Mouse (Mus musculus): ENCODE measurements around the gene Kcnk16. TPM values are rescaled to one million over a fixed set of nuclear protein-coding genes. Genes with fewer than 3 reads are reported as not detected.

The Kcnk16 gene
- total and polyA plus RNA-seq, 3 experiments = not detected

DNA sequence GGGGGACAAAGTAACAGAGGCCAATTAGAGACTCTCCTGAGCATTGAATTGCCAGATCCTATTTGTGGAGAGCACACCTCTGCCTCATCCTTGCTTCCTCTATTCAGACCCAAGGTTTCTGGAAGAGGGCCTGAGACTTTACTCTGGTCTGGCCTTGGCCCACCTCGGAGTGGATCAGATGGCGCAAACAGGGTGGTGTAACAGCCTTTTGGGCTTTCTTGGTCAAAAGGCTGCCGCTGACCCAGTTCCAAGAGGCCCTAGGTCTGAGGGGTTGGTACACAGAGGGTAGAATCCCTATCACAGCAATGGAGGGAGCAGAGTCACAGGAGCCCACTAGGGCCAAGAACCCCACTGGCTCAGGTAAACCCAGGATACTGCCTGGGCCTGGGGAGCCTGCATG, 21.0 kb downstream of the Kcnk16 start:
- no peak overlapping the region for H3K27ac ChIP-seq (ENCODE audit: control insufficient read depth, low read depth, low read length)

DNA sequence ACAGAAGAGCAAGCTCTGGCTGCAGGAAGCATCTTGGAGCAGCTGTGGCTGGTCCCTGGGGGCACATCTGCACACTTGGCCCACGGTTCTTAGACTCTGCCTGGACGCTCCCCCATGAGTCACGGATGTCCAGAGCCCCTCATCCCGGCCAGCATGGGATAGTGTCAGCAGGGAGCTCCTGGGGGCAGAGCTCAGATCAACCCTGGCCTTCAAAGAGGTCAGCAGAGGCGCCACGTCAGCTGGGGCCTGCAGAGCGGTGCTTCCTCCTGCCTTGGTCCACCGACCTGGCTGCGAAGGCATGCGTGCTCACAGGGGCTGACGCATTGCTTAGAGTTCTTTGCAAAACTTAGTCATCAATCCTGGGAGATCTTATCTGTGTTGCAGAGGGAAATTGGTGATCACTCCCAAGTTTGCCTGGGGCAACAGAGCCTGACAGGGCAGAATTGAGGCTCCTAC, 22.2 kb downstream of the Kcnk16 start:
- Histone ChIP-seq H3K27ac (ENCODE audit: control insufficient read depth, low read depth, low read length) (no peak overlapping the region), H3K4me3 (ENCODE audit: control insufficient read depth in 1 of 2, insufficient read depth in 1 of 2, low read depth in 2 of 2, low read length in 2 of 2) (no peak overlapping the region), H3K79me2 (ENCODE audit: control insufficient read depth, insufficient read depth, low read length, poor library complexity) (no peaks in the 10 kb centered on the region), H3K9me3 (replicated peaks; ENCODE audit: insufficient read depth, low read length) (no peaks in the 10 kb centered on the region), H3K36me3 (ENCODE audit: control insufficient read depth in 1 of 2, insufficient read depth in 2 of 2, low read length in 2 of 2) (no peaks in the 10 kb centered on the region), H3K27me3 (ENCODE audit: control insufficient read depth in 1 of 2, insufficient read depth in 2 of 2, low read length in 2 of 2) (peaks cover 0 to 7% of the 10 kb centered on the region in 2 experiments; a peak in 3 of 4 replicates), H3K9ac (ENCODE audit: control insufficient read depth, low read depth, low read length, poor library complexity, severe bottlenecking) (no peak overlapping the region), H3K4me1 (ENCODE audit: control insufficient read depth in 1 of 2, insufficient read depth in 2 of 2, low read length in 2 of 2) (no peaks in the 10 kb centered on the region)
- DNase-seq (ENCODE audit: low read depth, low spot score) = no peak
- TF ChIP-seq ZMIZ1 (IDR thresholded peaks at IDR 0.05; ENCODE audit: low read depth, low read length) = no peak
- TF ChIP-seq TCF12 (IDR thresholded peaks at IDR 0.05; ENCODE audit: low read depth, low read length) = no peak
- no peak for TF ChIP-seq MAZ (IDR thresholded peaks at IDR 0.05; ENCODE audit: low read depth, low read length)
- no peak for TF ChIP-seq USF1 (IDR thresholded peaks at IDR 0.05; ENCODE audit: low read depth, low read length)
- TF ChIP-seq CHD2 (IDR thresholded peaks at IDR 0.05; ENCODE audit: low read length) = no peak
- TF ChIP-seq BHLHE40 (IDR thresholded peaks at IDR 0.05; ENCODE audit: borderline replicate concordance, low read depth, low read length) = no peak
- no peak for TF ChIP-seq CHD1 (IDR thresholded peaks at IDR 0.05; ENCODE audit: low read depth, low read length)
- TF ChIP-seq GABPA (IDR thresholded peaks at IDR 0.05; ENCODE audit: low read depth, low read length) = no peak
- no peak for TF ChIP-seq TAL1 (IDR thresholded peaks at IDR 0.05; ENCODE audit: low read length)
- TF ChIP-seq NRF1 (IDR thresholded peaks at IDR 0.05; ENCODE audit: insufficient read depth, low read depth, low read length, poor library complexity, severe bottlenecking) = no peak
- TF ChIP-seq CTCF (IDR thresholded peaks at IDR 0.05 in 2 of 3, conservative IDR thresholded peaks at IDR 0.05 in 1 of 3; ENCODE audit: control insufficient read depth in 1 of 3, insufficient read depth in 1 of 3, low read depth in 2 of 3, low read length in 3 of 3, poor library complexity in 1 of 3, severe bottlenecking in 1 of 3) = no peak
- no peak for TF ChIP-seq SMC3 (IDR thresholded peaks at IDR 0.05; ENCODE audit: low read depth, low read length)

More for the DNA sequence above, 21.0 kb downstream of the Kcnk16 start:
- Histone ChIP-seq H3K9me3 (replicated peaks; ENCODE audit: insufficient read depth, low read length) (no peaks in the 10 kb centered on the region), H3K27me3 (ENCODE audit: control insufficient read depth in 1 of 2, insufficient read depth in 2 of 2, low read length in 2 of 2) (peaks cover 0 to 5% of the 10 kb centered on the region in 2 experiments; a peak in 3 of 4 replicates), H3K4me1 (ENCODE audit: control insufficient read depth in 1 of 2, insufficient read depth in 2 of 2, low read length in 2 of 2) (no peaks in the 10 kb centered on the region), H3K36me3 (ENCODE audit: control insufficient read depth in 1 of 2, insufficient read depth in 2 of 2, low read length in 2 of 2) (no peaks in the 10 kb centered on the region), H3K4me3 (ENCODE audit: control insufficient read depth in 1 of 2, insufficient read depth in 1 of 2, low read depth in 2 of 2, low read length in 2 of 2) (no peak overlapping the region), H3K9ac (ENCODE audit: control insufficient read depth, low read depth, low read length, poor library complexity, severe bottlenecking) (no peak overlapping the region), H3K79me2 (ENCODE audit: control insufficient read depth, insufficient read depth, low read length, poor library complexity) (no peaks in the 10 kb centered on the region)
- DNase-seq (ENCODE audit: low read depth, low spot score) = no peak
- TF ChIP-seq MEF2A (IDR thresholded peaks at IDR 0.05; ENCODE audit: extremely low read depth, insufficient replicate concordance, low read depth, low read length, poor library complexity, severe bottlenecking) = no peak
- no peak for TF ChIP-seq TBP (IDR thresholded peaks at IDR 0.05; ENCODE audit: low read depth, low read length)
- no peak for TF ChIP-seq ZMIZ1 (IDR thresholded peaks at IDR 0.05; ENCODE audit: low read depth, low read length)
- TF ChIP-seq ETS1 (IDR thresholded peaks at IDR 0.05; ENCODE audit: low read depth, low read length) = no peak
- TF ChIP-seq HCFC1 (IDR thresholded peaks at IDR 0.05; ENCODE audit: low read depth, low read length) = no peak
- no peak for TF ChIP-seq ELF1 (IDR thresholded peaks at IDR 0.05; ENCODE audit: low read depth, low read length)
- no peak for TF ChIP-seq UBTF (IDR thresholded peaks at IDR 0.05; ENCODE audit: borderline replicate concordance, insufficient read depth, low read depth, low read length)
- TF ChIP-seq USF2 (IDR thresholded peaks at IDR 0.05; ENCODE audit: borderline replicate concordance in 1 of 2, insufficient read depth in 1 of 2, low read depth in 1 of 2, low read length in 2 of 2) = no peak
- no peak for TF ChIP-seq CHD1 (IDR thresholded peaks at IDR 0.05; ENCODE audit: low read depth, low read length)
- TF ChIP-seq MYB (IDR thresholded peaks at IDR 0.05; ENCODE audit: low read depth, low read length) = no peak
- no peak for TF ChIP-seq MYC (IDR thresholded peaks at IDR 0.05; ENCODE audit: low read depth, low read length)
- no peak for TF ChIP-seq GATA1 (IDR thresholded peaks at IDR 0.05; ENCODE audit: low read depth, low read length)
- no peak for TF ChIP-seq MAZ (IDR thresholded peaks at IDR 0.05; ENCODE audit: low read depth, low read length)
- no peak for TF ChIP-seq POLR2AphosphoS2 (IDR thresholded peaks at IDR 0.05; ENCODE audit: low read length)
- no peak for TF ChIP-seq RAD21 (IDR thresholded peaks at IDR 0.05; ENCODE audit: low read depth, low read length)
- TF ChIP-seq MAX (IDR thresholded peaks at IDR 0.05; ENCODE audit: low read length) = no peak
- TF ChIP-seq MAFK (IDR thresholded peaks at IDR 0.05; ENCODE audit: borderline replicate concordance, low read depth, low read length) = no peak
